Mouse (Mus musculus) left cerebral cortex, postnatal 4 days (tissue): ENCODE results near the gene Casp8. TPM values are rescaled to one million over a fixed set of nuclear protein-coding genes. Genes with fewer than 3 reads are reported as not detected.
"Not testable (repeated sequence)": the region's sequence is repeated elsewhere in the genome, so short reads cannot be mapped to it uniquely, and the experiment has no call there.

Experiments
- DNase-seq: peaks from one replicate; pipeline ENCODE4 v3.0.0-alpha.2; 2022
- intact Hi-C: fragments of 180-260 bp; cut with DNase I; formaldehyde crosslinking; loops from one replicate; pipeline ENCODE4 v1.15.1; 2025
- total RNA-seq, 2 experiments: library from RNA; stranded (reverse); gene quantifications; 2 replicates each; pipeline ENCODE4 v1.2.3; 2021

Casp8 gene
- total RNA-seq, 2 experiments from 2014 or later: 4.6 to 5.6 TPM

DNA sequence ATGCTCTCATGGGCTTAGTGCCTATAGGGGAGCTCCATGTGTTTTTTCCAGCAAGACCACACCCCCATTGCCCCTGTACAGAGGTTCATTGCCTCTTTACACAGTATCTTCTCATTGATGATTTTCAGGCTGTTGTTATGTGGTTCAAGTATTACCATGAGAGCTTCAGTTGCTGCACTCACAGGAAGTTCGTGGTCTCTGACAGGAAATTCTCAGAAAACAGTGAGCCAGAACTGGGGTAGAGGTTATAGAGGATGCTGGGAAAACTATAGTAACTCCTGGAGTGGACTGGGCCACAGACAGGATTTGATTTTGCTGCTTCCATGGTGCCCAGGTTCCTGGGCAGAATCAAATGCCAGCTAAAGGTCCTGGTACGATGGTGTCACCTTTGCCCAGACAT is 2.2 kb downstream of the Casp8 start:
- intact Hi-C loops: no loop called here
- DNase-seq: no peak

DNA sequence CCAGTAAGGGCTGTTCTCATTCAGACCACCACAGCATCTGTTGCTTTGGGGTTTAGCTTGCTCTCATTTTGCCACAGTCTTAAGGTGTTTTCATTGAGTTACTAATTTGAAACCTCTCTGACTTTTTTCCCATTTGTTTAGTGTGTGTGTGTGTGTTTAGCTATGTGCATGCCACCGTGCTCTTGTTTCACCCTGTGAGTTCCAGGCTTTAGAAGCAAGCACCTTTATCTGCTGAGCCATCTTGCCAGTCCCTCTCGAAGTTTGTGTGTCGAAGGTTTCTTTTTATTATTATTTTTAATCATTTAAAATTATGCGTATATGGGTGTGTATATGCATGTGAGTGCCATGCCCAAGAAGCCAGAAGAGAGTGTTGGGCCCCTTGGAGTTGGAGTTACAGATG is 3.7 kb downstream of the Casp8 start:
- intact Hi-C loops: no loop called here
- no peak for DNase-seq

DNA sequence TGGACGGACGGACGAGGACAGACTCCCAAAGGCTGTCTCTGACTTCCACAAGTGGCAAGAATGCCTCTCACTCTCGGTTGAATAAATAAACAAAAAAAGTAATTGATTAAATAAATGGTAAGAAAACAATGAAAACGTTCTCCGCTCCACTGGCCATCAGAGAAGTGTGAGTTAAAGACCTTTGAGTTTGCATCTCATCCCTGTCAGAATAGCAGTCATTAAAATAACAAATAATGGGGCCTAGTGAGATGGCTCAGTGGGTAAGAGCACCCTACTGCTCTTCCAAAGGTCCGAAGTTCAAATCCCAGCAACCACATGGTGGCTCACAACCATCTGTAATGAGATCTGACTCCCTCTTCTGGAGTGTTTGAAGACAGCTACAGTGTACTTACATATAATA is 5.5 kb downstream of the Casp8 start:
- intact Hi-C loops: not testable (repeated sequence)

DNA sequence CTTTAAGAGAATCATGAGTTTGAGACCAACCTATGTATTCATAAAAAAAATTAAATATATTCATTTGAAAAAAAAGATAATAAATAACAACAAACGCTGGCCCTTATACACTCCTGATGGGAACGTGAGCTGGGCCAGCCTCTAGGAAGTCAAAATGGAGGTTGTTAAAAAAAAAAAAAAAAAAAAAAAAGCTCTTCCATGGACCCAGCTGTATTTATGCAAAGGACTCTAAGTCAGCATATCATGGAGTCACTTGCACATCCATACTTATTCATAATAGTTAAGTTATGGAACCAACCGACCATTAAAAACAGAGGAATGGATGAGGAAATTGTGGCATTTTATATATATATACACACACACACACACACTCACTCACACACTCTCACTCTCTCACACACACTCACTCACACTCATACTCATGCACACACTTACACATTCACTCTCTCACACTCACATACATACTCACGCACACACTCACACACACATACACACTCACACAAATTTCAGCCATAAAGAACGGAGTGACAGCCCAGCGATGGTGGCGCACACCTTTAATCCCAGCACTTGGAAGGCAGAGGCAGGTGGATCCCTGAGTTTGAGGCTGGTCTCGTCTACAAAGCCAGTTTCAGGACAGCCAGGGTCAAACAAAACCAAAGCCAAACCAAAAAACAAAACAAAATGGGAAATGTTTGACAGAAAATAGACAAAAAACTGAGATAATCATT is 6.5 kb downstream of the Casp8 start:
- intact Hi-C loops: no loop called here
- DNase-seq: no peak

More for the DNA sequence above, 5.5 kb downstream of the Casp8 start:
- DNase-seq: not testable (repeated sequence)

DNA sequence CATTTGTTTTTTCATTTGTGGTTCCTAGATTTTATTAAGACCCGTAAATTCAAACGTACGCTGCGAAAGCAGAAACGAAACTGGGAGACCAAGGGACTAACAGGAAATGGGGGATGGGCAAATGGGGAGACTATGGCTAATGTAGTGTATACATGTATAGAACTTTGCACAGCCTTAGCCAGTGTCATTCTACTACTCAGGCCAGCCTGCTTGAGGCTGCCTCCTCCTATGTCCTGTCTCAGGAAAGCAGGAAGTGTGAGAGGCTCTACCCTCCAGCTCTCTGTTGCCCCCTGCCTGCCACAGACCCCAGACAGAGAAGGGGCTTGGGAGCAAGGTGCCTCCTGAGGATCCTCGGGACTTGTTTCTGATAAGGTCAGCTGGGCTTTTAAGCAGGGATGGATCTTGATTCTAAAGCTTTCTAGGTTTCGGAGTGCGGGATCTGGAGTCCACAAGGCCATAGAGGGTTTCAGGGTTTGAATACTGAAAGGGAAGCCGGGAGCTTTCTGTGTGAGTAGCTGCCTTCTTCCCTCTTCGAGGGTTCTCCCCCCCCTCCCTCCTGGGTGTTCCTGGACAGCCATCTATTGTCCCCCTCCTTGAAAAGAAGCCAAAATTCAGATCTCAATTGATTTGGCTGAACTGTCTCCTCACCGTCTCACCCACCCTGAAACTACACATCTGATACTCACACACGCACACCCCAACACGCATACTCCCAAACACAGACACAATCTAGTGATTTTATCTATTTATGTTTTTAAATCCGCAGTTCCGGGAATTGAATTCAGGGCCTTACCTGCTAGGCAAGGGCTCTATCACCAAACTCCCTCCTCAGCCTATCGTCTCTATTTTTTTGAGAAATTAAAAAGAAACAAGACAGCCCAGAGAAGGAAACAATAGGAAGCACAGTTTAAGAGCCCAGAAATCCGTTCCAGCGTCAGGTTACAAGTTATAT is 7.4 kb downstream of the Casp8 start:
- DNase-seq: no peak

DNA sequence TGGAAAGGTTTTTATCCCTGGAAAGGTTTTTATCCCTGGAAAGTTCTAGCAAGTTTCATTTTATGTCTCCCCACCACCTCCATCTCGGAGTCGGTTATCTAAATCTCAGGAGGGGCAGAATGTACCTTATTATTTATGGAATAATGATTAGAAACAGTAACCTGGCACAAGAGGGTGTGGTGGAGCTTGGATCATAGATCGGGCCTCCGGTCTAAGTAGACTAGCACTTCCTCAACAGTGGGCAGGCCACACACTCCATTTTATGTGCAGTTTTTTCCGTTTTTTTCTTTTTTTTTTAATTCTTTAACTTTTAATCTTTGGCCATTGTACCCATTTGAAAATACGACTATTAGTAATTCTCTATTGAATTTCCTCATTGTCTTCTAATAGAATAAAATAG is 8.4 kb downstream of the Casp8 start:
- no peak for DNase-seq

More for the DNA sequence above, 7.4 kb downstream of the Casp8 start:
- intact Hi-C loops: no loop called here

DNA sequence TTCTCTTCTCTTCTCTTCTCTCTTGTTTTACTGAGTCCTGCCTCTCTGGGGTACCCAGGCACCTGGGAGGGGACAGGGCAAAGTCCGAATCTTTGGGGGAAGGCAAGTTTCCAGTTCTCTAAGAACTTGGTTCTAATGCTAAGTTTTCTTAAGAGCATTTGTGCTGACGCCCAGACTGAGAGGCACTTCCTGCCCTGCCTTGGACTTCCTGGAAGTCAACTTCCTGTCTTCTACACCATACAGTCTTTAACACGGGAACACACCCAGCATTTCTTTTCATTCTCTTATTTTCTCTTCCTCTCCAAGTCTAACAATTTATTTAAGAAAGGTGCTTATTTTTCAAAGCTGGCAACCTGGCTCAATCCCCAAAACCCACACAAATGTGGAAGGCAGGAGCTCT is 11.5 kb downstream of the Casp8 start:
- intact Hi-C loops: no loop called here
- no peak for DNase-seq

More for the DNA sequence above, 8.4 kb downstream of the Casp8 start:
- intact Hi-C loops: no loop called here

DNA sequence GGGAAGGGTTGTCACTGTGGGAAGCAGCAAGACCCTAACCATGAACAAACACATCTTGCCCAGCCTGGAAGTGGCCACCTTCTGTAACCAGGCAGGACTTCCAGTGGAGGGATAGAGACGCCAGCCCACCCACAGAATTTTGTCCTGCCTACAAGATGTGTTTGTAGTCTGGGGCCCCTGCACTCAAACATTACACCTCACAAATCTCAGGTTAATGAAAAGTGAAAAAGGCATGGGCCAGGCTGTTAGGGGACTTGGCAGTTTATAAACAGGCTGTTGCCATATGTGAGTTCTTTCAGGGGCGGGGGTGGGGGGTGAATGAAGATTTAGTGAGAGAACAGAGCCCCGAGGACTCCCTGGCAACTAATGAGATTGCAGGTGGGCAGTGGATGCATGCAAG is 31.1 kb downstream of the Casp8 start:
- intact Hi-C loops: no loop called here
- no peak for DNase-seq

DNA sequence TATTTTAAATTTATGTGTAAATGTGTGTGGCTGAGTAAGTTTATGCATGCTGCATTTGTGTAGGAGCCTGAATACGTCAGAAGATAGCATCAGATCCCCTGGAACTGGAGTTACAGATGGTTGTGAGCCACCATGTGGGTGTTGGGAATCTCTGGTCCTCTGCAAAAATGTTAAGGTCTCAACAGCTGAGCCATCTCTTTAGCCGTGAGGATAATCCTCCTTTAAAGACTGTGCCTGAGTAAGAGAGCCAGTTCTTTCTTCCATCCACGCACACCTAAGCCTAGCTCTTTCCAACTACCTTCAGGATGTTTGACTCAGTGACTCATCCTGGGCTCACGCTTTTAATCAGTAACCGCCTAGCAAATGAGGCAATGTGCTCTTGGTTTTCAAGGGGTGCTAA is 35.6 kb downstream of the Casp8 start:
- intact Hi-C loops: no loop called here

DNA sequence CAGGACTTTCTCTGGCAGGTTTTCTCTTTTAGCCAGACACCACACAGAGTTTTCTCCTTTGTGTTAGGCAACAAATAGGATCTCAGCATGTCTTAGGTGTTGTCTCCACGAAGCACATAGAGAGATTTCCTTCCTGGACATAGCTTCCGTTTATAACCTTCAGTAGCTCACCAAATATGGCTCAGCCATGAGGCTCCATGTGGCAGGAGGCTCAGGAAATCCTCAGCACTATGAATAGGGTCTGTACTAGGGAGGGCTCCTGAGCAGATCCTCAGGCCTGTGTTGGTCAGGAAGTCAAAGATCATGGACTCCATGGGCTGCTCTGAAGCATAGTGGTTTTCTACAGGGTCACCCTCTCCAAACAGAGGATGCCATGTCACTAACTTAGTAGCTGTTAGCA is 37.0 kb downstream of the Casp8 start:
- DNase-seq: no peak
- intact Hi-C loops: no loop called here

More for the DNA sequence above, 35.6 kb downstream of the Casp8 start:
- no peak for DNase-seq

DNA sequence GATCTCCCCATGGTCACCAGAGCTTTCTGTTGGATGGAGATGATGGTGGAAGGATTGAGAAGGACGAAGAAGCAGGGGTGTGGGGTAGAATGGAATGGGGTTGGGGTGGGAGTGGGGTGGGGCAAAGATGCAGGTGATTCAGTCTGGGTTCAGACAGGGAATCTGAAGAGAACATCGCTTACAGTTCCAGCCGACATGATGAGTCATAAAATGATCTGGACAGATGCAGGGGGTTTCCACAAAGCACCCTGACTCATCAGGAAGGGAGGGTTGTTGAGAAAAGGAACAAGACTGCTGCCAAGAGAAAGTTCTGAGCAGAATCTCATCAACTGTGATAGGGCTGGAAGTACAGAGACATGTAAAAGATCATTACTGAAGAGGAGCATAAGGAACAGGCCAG is 61.6 kb downstream of the Casp8 start:
- DNase-seq, intact Hi-C loops: not testable (repeated sequence)

DNA sequence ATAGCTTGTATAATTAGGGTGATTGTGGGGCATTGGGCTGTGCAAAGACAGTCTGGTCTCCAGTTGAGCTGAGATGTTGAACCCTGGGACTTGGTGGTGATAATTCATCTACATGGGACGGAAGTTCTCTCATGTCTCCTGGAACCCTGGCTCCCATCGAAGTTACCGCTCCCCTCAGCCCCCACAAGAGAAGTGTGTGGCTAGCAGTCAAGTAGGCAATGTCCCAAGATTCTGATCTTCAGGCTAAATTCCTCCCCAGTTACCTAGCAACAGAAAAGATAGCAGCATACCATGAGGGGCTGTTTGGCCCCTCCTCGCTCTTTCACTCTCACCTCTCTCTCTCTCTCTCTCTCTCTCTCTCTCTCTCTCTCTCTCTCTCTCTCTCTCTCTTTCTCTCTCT is 64.0 kb downstream of the Casp8 start:
- DNase-seq, intact Hi-C loops: not testable (repeated sequence)

DNA sequence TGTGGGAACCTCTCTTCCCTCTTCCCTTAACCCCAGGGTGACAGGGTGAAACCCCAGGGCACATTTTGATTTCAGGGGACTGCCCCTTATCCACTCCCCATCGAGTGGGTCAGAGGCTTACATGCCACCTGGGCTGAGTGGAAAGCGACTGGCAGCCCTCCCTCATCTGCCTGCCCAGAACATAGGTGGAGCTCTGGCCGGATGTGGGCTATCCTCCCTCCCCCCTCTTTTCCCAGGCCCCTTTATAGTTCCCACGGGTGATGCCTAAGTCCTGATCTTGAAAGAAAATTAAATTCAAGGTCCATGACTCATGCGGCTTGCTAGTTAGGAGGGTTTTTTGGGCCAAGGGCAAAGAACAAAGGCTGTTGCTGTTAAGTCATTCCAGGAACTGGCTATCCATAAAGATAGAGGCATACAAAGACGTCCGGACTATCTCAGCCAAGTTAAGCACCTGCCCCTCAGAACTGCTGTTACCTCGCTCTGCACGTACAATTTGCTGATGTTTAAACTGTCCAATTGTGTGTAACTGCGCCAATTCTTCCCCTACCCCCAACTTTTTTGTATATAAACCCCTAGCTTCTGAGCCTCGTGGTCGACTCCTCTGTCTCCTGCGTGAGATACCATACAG is 64.7 kb downstream of the Casp8 start:
- DNase-seq, intact Hi-C loops: not testable (repeated sequence)

DNA sequence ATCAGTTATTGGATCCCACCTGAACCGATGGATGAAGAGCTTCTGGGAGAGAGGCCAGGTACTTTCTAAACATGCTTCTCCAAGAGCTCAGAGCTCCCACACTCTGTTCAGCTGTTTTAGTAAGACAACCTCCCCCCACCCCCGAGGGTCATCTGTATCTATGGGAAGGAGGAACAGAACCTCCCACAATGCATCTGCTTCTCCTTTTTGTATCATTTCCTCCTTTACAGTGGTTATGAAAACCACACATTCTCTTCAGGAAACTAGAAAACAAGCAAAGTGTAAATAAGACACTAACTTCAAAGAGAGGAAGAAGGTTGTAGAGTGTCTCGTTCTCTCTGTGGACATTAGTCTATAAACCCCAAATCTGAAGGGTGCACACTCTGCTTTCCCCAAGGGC is 65.4 kb downstream of the Casp8 start:
- intact Hi-C loops: not testable (repeated sequence)

DNA sequence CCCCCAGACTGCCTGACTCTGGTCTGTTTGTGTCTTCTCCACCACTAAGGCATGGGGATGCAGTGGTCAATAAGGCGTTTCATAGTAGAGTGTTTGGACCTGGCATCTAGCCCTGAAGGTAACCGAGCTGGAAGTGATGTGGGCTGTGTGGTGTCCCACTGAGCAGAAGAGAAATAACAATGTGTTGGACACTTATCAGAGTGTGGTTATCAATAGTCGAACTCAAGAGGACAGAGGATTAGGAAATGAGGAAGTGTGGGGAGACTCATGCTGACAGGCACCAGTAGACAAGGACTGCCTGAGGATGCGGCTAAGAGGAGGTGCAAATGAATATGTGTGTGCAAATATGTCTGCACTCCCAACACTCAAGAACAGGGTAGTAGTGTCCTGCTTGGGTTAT is 81.3 kb downstream of the Casp8 start:
- intact Hi-C loops, DNase-seq: not testable (repeated sequence)

More for the DNA sequence above, 65.4 kb downstream of the Casp8 start:
- not testable (repeated sequence) for DNase-seq

DNA sequence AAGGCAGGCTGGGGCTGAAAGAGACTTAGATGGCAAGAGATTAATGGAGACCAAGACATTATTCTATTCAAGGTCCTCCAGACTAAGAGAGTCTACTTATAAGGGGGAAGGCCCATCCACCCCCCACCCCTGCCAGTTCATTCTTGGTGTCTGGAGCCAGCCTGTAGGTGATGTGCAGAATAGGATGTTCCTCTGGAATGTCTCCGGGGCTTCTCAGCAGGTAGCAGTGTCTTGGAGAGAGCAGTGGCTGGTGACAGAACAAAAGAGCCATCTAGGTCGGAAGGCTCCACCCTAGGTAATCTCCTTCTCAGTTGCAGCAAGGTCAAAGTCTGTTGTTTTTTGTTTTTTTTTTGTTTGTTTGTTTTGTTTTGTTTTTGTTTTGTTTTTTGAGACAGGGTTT is 84.1 kb downstream of the Casp8 start:
- intact Hi-C loops, DNase-seq: not testable (repeated sequence)

DNA sequence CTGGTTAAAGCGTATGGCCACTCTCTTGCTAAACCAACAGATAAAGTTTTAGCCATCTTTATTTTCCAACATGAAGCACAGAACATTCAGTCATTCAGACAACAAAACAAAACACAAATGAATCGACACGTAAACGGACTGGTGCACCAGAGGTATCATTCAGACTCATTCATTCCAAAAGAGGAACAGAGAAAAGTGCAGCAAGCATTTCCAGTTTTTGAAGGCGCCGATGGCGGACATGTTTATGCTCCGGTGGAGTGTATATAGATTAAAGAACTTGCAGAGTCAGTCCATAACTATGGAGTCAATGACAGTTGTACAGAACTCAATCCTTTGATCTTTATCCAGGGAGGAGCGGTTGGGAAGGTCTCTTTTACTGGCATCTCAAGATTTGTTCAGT is 88.1 kb downstream of the Casp8 start:
- intact Hi-C loops, DNase-seq: not testable (repeated sequence)

DNA sequence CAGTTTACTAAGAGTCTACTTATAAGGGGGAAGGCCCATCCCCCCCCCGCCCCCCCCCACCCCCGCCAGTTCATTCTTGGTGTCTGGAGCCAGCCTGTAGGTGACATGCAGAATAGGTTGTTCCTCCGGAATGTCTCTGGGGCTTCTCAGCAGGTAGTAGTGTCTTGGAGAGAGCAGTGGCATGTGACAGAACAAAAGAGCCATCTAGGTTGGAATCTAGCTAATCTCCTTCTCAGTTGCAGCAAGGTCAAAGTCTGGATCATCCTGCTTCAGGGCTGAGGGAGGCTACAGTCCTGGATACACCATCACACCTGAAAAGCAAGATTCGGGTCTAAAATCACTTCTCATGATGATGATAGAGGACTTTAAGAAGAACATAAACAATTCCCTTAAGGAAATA is 90.5 kb downstream of the Casp8 start:
- intact Hi-C loops: no loop called here

DNA sequence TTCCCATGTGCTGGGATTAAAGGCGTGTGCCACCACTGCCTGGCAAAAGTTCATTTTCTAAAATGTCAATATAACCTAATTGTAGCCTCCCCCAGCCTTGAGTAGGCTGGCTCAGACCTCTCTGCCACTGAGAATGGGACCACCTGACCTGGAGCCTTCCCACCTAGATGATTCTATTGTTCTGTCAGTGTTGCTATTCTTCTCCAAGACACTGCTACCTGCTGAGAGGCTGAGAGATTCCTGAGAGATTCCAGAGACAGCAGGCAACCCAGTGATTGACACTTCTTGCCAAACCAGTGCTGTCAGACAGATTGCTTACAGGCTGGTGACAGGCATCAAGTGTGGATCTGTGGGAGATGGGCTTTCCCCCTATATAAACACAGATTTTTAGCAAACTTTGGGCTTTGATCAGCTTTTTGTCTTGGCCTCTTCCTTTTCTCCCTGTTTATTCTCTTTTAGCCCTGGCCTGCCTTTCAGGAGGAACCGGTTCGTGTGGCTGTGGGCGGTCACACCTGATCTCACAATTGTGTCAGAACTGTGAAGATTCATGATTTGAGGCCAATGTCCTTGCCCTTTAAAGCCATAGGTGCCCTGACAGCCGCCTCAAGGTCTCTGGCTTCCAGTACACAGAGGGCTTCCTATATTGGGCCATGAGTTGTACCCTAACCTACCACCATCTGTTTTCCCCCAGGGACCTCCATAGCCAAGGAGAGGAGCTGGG is 94.8 kb downstream of the Casp8 start:
- DNase-seq: no peak
- intact Hi-C loops: no loop called here

More for the DNA sequence above, 90.5 kb downstream of the Casp8 start:
- no peak for DNase-seq

DNA sequence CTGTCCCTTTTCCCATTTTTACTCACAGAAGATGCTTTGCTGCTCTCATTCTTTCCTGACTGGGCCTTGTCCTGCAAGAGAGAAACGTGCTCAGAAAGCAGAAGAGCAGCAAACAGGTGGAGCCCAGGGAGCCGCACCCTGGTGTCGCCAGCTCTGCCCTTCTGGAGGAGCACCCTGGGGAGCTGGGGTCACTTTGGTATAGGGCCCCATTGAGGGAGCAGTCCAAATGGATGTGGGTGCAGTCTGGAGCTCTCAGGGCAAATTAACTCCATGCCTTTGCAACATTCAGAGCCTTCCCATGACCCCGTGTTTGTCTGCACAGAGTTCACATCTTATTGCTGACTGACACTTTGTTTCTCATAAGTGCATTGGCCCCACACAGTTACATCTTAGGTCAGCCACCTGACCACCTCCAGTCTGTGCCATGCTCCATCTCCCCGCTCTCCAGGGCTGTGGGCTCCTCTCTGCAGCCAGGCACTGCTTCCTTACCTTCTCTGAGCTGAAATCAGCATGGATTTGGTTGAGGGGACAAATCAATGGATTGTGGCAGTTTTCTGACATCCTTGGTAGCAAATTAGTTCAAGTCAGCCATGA is 95.6 kb downstream of the Casp8 start:
- DNase-seq, intact Hi-C loops: not testable (repeated sequence)
